Mouse (Mus musculus) olfactory bulb, adult 2 months (tissue): ENCODE measurements around the gene Frs3. TPM values are rescaled to one million over a fixed set of nuclear protein-coding genes. Genes with fewer than 3 reads are reported as not detected.
A peak's percentile ranks its signal among the peaks of the same experiment; 100 is the strongest.

Experiments
- H3K27ac ChIP-seq: fragments of 200-500 bp; 2 replicates; pipeline ENCODE4 v1.5.1; 2012; ENCODE audit warnings: low read depth, low read length; ENCODE audit not compliant: insufficient read depth
- H3K4me1 ChIP-seq: fragments of 200-500 bp; 2 replicates; pipeline ENCODE4 v1.6.1; 2012; ENCODE audit warnings: low read length; ENCODE audit not compliant: control insufficient read depth, insufficient read depth
- H3K4me3 ChIP-seq: fragments of 200-500 bp; 2 replicates; pipeline ENCODE4 v1.5.1; 2012; ENCODE audit warnings: mild to moderate bottlenecking, low read depth, low read length, moderate library complexity; ENCODE audit not compliant: insufficient read depth
- CTCF ChIP-seq: fragments of 200-500 bp; IDR thresholded peaks from 2 replicates; pipeline ENCODE4 v1.5.1; 2012; ENCODE audit warnings: low read depth, mild to moderate bottlenecking, low read length, moderate library complexity; ENCODE audit not compliant: insufficient read depth
- POLR2A ChIP-seq: fragments of 200-500 bp; IDR thresholded peaks from 2 replicates; pipeline ENCODE4 v1.6.1; 2012; ENCODE audit warnings: mild to moderate bottlenecking, low read depth, low read length, moderate library complexity; ENCODE audit not compliant: insufficient read depth
- WGBS: fragments of 180-500 bp; shearing (Covaris S2); methylation state at CpG from one replicate; pipeline ENCODE4 v1.1.7; 2018; 5-methylcytosine and 5-hydroxymethylcytosine counted together
- polyA plus RNA-seq: library from polyadenylated mRNA; stranded (reverse); fragments of >200 nt; gene quantifications from 2 replicates; pipeline ENCODE4 v1.2.4, GENCODE M21; 2012; ENCODE audit warnings: low replicate concordance; ENCODE audit not compliant: missing spikeins, insufficient read depth, insufficient read length

Frs3 gene
- polyA plus RNA-seq, 1 experiment = not detected

DNA sequence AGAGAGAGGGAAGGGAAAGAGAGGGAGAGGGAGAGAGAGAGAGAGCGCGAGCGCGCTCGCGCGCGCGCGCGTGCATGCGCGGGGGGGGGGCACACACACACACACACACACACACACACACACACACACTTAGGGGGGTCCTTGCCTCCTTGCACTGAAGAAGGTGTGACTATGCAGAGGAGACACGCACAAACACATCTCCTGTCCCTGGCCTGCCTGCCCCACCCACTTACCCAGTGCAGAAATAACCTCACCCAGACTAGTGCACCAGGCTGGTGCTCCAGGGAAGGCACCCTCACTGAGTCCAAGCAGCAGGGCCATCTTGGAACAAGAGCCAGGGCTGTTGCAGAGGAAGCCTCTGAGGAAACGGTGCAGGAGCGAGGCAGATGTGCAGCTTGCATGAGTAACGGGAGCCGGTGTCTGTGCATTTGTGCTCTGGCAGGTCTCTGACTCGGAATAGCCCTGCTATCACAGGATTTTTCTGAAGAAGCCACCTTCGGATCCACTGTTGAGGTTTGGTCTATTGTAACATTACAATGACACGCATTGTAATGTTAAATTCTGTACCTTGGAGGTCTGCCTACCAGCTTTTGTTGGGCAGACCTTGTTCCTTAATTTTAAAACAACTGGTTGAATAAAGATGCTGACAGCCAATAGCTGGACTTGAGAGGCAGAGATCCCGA is 24.2 kb downstream of the Frs3 start:
- Histone ChIP-seq H3K27ac (no peak overlapping the region), H3K4me3 (no peak overlapping the region), H3K4me1 (peaks cover 5% of the 10 kb centered on the region; the same call in 1 of the 2 replicates)
- WGBS = 50% methylated on average over 16 of the region's 22 CpGs
- TF ChIP-seq POLR2A (no peak), CTCF (no peak)

DNA sequence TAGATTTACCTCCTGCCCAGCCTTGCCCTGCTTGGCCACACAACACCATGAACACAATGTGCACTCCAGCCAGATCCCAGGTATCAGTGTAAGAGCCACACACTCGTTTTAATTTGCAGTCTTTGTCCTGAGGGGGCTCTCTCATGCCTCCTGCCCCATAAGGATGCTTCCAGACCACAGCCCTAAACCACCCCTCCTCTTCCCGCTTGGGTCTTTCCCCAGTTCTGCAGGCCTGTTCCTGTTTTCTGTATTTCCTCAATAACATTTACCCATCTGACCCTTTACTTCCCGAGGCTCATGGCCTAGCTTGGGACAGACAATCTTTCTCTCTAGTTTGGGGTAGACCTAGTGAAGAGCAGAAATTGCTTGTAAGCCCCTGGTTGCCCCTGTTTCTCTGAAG is 26.2 kb downstream of the Frs3 start:
- WGBS = 61% methylated on average over 3 of the region's 3 CpGs
- H3K4me1 ChIP-seq = peaks cover 5% of the 10 kb centered on the region; the same call in 1 of the 2 replicates
- H3K27ac ChIP-seq = no peak overlapping the region
- H3K4me3 ChIP-seq = no peak overlapping the region
- TF ChIP-seq POLR2A = no peak
- TF ChIP-seq CTCF = no peak

- WGBS = 71% methylated on average over 4 of the region's 4 CpGs
- no peak overlapping the region for H3K4me3 ChIP-seq
- no peaks in the 10 kb centered on the region for H3K4me1 ChIP-seq
- TF ChIP-seq CTCF = no peak
- no peak for TF ChIP-seq POLR2A
- no peak overlapping the region for H3K27ac ChIP-seq
Measured at GRCm38 (mm10) chr17:47721183-47721582, 32.4 kb downstream of the Frs3 start.

DNA sequence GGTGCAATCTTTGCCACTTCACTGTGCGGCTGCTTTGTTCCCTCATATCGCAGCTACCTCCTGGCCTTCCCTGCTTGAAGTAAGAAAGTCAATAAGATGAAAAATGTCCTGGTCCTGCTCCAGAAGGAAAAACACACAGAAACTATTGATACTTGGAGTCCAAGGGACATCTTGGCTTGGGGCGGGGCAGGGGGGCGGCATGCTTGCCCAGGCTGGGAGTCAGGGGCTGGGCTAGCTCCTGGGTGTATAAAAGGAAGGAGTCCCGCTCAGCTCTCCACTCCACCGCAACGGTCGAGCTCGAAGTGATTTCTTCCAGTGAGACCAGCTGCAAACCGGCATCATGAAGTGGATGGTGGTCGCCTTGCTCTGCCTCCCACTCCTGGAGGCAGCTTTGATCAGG is 37.7 kb downstream of the Frs3 start, which contains the start of gene Pgc:
Pgc (plus strand) TSS at position 277 of the 400 bp plus-strand sequence.
- TF ChIP-seq CTCF = no peak
- TF ChIP-seq POLR2A = no peak
- Histone ChIP-seq H3K4me1 (no peaks in the 10 kb centered on the region), H3K4me3 (no peak within 1 kb of the TSS), H3K27ac (no peak within 1 kb of the TSS)
- 88% methylated on average over 11 of the region's 11 CpGs for WGBS

GRCm38 (mm10) chr17:47730633-47731575 is 42.1 kb downstream of the Frs3 start:
- no peaks in the 10 kb centered on the region for H3K4me1 ChIP-seq
- TF ChIP-seq POLR2A (no peak), CTCF (no peak)
- no peak overlapping the region for H3K4me3 ChIP-seq
- 58% methylated on average over 24 of the region's 24 CpGs for WGBS
- H3K27ac ChIP-seq = no peak overlapping the region

DNA sequence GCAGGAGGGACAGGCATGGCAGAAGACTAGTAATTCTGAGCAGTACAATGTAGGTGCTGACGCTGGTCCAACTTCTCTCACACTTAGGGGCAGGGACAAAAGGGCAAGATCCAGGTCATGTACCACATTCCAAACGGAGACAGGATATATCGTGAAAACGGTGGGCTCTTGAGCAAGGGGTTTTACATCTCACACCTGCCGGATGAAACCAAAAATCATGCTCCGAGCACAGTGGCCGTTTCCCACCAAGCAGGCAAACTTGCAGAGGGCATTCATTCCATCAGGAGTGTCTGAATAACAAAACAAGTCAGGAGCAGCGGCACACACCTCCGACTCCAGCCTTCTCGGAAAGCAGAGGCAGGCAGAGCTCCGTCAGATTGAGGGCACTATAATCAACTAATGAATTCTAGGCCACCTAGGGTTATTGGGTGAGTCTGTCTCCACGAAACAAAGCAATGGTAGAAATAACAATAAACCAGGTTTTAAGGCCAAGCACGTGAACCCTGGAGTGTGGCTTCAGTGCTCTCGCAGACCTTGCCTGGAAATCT is 46.8 kb downstream of the Frs3 start:
- TF ChIP-seq POLR2A = no peak
- Histone ChIP-seq H3K4me3 (no peak overlapping the region), H3K4me1 (peaks cover 20% of the 10 kb centered on the region), H3K27ac (no peak overlapping the region)
- 82% methylated on average over 14 of the region's 14 CpGs for WGBS

- H3K4me1 ChIP-seq = peaks cover 20% of the 10 kb centered on the region
- TF ChIP-seq POLR2A (no peak), CTCF (peak; percentile 94)
- no peak within 1 kb of the TSS; the same call in 1 of the 2 replicates for H3K27ac ChIP-seq
- WGBS = under 1% methylated on average over 45 of the region's 47 CpGs
- peak within 1 kb of the TSS; percentile 71 for H3K4me3 ChIP-seq
Measured at GRCm38 (mm10) chr17:47736856-47737255, 48.0 kb downstream of the Frs3 start, which contains the start of gene Tfeb. Gene Tfeb, plus strand, starts transcription at chr17:47737030.

DNA sequence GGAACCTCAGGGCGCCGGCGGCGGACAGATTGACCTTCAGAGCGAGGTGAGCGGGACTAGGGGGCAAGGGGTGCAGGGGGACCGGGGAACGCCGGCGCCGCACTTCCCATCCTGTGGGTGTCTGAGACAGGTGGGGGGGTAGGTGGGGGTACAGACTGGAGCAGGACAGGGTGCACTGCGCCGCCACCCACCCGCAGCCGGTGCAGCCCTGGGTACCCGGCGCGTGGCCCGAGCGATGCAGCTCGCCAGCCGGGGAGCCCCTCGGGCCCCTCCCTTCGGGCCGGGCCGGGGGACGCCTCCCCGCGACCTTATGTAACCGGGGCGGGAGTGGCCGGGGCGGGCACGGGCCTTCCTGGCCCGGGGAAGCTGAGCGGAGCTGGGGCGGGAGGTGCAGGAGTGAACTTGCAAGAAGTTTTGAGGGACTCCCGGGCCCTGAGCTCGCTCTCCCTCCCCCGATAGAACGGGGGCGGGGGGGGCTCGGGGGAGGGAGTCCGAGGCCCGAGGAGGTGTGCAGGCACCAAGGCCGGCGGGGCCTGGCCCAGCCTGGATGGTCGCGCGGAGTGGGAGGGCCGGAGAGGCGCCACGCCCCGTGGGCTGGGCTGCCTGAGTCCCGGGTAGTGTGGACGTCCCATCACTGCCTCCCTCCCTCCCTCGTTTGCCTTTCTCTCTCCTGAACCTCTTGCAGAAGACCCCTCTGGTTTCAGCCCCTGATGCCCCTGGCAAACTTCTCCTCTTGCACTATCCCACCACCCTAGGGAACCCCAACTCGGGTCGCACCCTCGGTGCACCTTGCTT is 48.6 kb downstream of the Frs3 start:
- Histone ChIP-seq H3K27ac (no peak overlapping the region; the same call in 1 of the 2 replicates), H3K4me3 (peak overlapping the region; percentile 71), H3K4me1 (peaks cover 20% of the 10 kb centered on the region)
- no peak for TF ChIP-seq CTCF
- TF ChIP-seq POLR2A = no peak
- 2% methylated on average over 46 of the region's 60 CpGs for WGBS
